Mouse (Mus musculus): ENCODE data around the gene Aqp7.

DNA sequence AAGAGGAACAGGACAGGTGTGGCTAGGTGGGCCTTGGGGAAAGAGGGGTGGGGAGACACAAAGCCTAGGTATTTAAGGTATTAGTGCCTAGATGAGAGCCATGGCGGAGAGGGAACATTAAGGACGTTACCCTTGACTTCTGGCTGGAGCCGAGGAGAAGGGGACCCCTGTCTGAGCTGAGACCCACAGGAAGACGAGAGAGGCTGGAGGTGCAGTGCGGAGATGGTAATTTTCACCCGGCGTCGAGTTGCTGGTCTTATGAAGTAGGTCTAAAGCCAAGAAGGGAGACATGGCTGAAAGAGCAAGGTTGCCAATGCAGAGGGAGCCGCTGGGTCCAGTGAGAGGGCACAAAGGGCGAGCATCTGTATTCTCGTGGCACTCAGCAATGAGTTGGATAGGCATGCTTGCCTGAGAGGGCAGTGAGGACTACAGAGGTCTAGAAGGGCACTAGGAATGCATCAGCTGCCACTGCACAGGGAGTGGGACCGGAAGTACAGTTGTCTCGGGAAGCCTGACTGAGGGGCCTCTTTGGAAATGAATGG lies 1.6 kb downstream of the Aqp7 start:
- no peak for TF ChIP-seq POLR2A (IDR thresholded peaks at IDR 0.05; ENCODE audit: insufficient read depth, low read depth, low read length)
- TF ChIP-seq CTCF (IDR thresholded peaks at IDR 0.05; ENCODE audit: insufficient read depth, low read depth, low read length) = no peak

Measured in olfactory bulb, adult 2 months (tissue).